Mouse (Mus musculus) embryo, embryonic 9.5 days (tissue): ENCODE measurements around the gene Nat8l.
"Not testable (repeated sequence)": the region's sequence is repeated elsewhere in the genome, so short reads cannot be mapped to it uniquely, and the experiment has no call there.

Experiments
- DNase-seq: peaks from one replicate; pipeline ENCODE4 v3.0.0-alpha.2; 2017; ENCODE audit errors: extremely low spot score

Gene Nat8l

GRCm38 (mm10) chr5:33995843-33996693 is at the start of gene Nat8l:
Gene Nat8l, plus strand, starts transcription at chr5:33995984.
- peak; percentile 84 for DNase-seq

- not testable (repeated sequence) for DNase-seq
Measured at GRCm38 (mm10) chr5:33947035-33947434, 48.7 kb upstream of the Nat8l start.

GRCm38 (mm10) chr5:33948314-33948713 is 47.5 kb upstream of the Nat8l start:
- no peak for DNase-seq

GRCm38 (mm10) chr5:33953471-33954185 is 42.2 kb upstream of the Nat8l start:
- no peak for DNase-seq

- DNase-seq: peak; percentile 61
Measured at GRCm38 (mm10) chr5:33954354-33954753, 41.4 kb upstream of the Nat8l start.

GRCm38 (mm10) chr5:33955868-33956267 is 39.9 kb upstream of the Nat8l start:
- DNase-seq: no peak

- DNase-seq: no peak
Measured at GRCm38 (mm10) chr5:33959382-33959781, 36.4 kb upstream of the Nat8l start.

- no peak for DNase-seq
Measured at GRCm38 (mm10) chr5:33974736-33975135, 21.0 kb upstream of the Nat8l start.

- DNase-seq: no peak
Measured at GRCm38 (mm10) chr5:33976267-33976666, 19.5 kb upstream of the Nat8l start.

- no peak for DNase-seq
Measured at GRCm38 (mm10) chr5:33982731-33983259, 13.0 kb upstream of the Nat8l start.

GRCm38 (mm10) chr5:33983309-33984121 is 12.3 kb upstream of the Nat8l start, which contains the start of gene Gm1673:
Gene Gm1673, plus strand, starts transcription at chr5:33983433.
- DNase-seq: peak; percentile 89

- DNase-seq: no peak
Measured at GRCm38 (mm10) chr5:33994671-33995625, 836 bp upstream of the Nat8l start.

- no peak for DNase-seq
Measured at GRCm38 (mm10) chr5:33996694-33997045, 886 bp downstream of the Nat8l start.

- peak; percentile 43 for DNase-seq
Measured at GRCm38 (mm10) chr5:33997051-33997741, 1.4 kb downstream of the Nat8l start.

- DNase-seq: no peak
Measured at GRCm38 (mm10) chr5:33997829-33998504, 2.2 kb downstream of the Nat8l start.

GRCm38 (mm10) chr5:33998505-33998877 is 2.7 kb downstream of the Nat8l start:
- DNase-seq: no peak

- DNase-seq: no peak
Measured at GRCm38 (mm10) chr5:33999466-34000090, 3.8 kb downstream of the Nat8l start.

GRCm38 (mm10) chr5:34000809-34001208 is 5.0 kb downstream of the Nat8l start:
- DNase-seq: no peak

- DNase-seq: no peak
Measured at GRCm38 (mm10) chr5:34001401-34001800, 5.6 kb downstream of the Nat8l start.
